In the genomic region with DNA sequence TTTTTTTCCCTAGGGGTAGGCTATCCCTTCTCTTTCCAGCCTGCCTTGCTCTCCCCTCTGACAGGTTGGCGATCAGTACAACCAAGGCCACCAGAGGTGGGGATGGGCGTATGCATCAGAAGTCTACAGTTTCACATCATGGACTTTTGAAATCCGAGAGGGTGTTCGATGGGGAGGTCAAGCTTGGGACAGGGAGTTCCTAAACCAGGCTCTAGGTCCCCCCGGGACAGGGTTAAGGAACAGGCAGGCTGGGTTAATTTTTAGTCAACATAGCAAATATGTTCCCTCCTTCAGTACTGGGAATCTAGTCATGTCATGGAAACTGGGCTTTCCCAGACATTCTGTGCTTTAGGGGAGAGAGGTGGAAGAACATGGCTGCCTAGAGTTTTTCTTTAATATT, we compare ENCODE assay signal across 10 mouse cellular contexts. TPM values are rescaled to one million over a fixed set of nuclear protein-coding genes. Genes with fewer than 3 reads are reported as not detected.
A peak's percentile ranks its signal among the peaks of the same experiment; 100 is the strongest.
DNase-seq lines count a peak whose midpoint lies in the region; ATAC-seq and TF ChIP-seq lines count a peak whose summit lies in the region.
"Had no signal": no experiment of that assay in that cellular context is flagged by ENCODE, and none has a peak within 500 bp of the region (broad histone marks: within the 10 kb centered on the region; RNA-seq: fewer than 3 reads in every experiment).

No protein-coding gene starts in this region.

- peak overlapping the region; percentile 81 for H3K4me3 ChIP-seq in gastrocnemius, adult 2 months
- no peak overlapping the region for H3K4me3 ChIP-seq in intestine, embryonic 15.5 days (replicated peaks)
- H3K4me3 ChIP-seq in limb, embryonic 13.5 days, result peak overlapping the region; percentile 96
- H3K4me3 ChIP-seq: forebrain, embryonic 15.5 days had no signal

- no peak overlapping the region for H3K9ac ChIP-seq in intestine, embryonic 15.5 days
- peak overlapping the region; percentile 57 for H3K9ac ChIP-seq in limb, embryonic 13.5 days
- H3K9ac ChIP-seq: forebrain, embryonic 15.5 days had no signal

- DNase-seq in gastrocnemius, adult 2 months, result peak; percentile 44
- no peak for DNase-seq in gastrocnemius, postnatal 14 days
- DNase-seq in adipocyte (ENCODE audit: low spot score), result peak; percentile 84
- no peak for DNase-seq in spleen, postnatal 14 days (ENCODE audit: low spot score in 2 of 2)
- no peak for DNase-seq in embryo, embryonic 11 days
- DNase-seq: cerebellum, adult 11-12 months had no signal

- peak overlapping the region; percentile 90 for H3K27ac ChIP-seq in gastrocnemius, adult 2 months
- H3K27ac ChIP-seq in intestine, embryonic 15.5 days, result no peak overlapping the region
- peak overlapping the region; percentile 94; the same call in 1 of the 2 replicates for H3K27ac ChIP-seq in limb, embryonic 13.5 days
- H3K27ac ChIP-seq: forebrain, embryonic 15.5 days had no signal

- no peak for ATAC-seq in intestine, embryonic 15.5 days
- no peak for ATAC-seq in limb, embryonic 13.5 days (ENCODE audit: low FRiP score, low read depth)
- no peak for ATAC-seq in inflammation-experienced regulatory T-cells, adult 6 months
- ATAC-seq: forebrain, embryonic 15.5 days had no signal

- no peaks in the 10 kb centered on the region for H3K27me3 ChIP-seq in intestine, embryonic 15.5 days (replicated peaks)
- no peaks in the 10 kb centered on the region for H3K27me3 ChIP-seq in limb, embryonic 13.5 days
- H3K27me3 ChIP-seq: forebrain, embryonic 15.5 days had no signal

- TF ChIP-seq CTCF in gastrocnemius, adult 2 months (IDR thresholded peaks at IDR 0.05), result no peak

- peaks cover 11% of the 10 kb centered on the region for H3K36me3 ChIP-seq in intestine, embryonic 15.5 days
- peaks cover 40% of the 10 kb centered on the region for H3K36me3 ChIP-seq in limb, embryonic 13.5 days
- H3K36me3 ChIP-seq: forebrain, embryonic 15.5 days had no signal

- H3K4me1 ChIP-seq in intestine, embryonic 15.5 days (replicated peaks), result peaks cover 53% of the 10 kb centered on the region
- peaks cover 73% of the 10 kb centered on the region for H3K4me1 ChIP-seq in limb, embryonic 13.5 days

- WGBS in intestine, embryonic 15.5 days, result 51% methylated on average over 5 of the region's 5 CpGs
- 41% methylated on average over 5 of the region's 5 CpGs for WGBS in limb, embryonic 13.5 days

- intact Hi-C loops in gastrocnemius, adult 2 months (cut with DNase I), result no loop called here
- intact Hi-C loops in gastrocnemius, postnatal 14 days (cut with DNase I; ENCODE audit: low total_unique reads), result loop anchor here (5.0 kb wide), 1 partner anchor 78 kb away; no protein-coding TSS in a partner anchor

- no peaks in the 10 kb centered on the region for H3K9me3 ChIP-seq in intestine, embryonic 15.5 days
- no peaks in the 10 kb centered on the region for H3K9me3 ChIP-seq in limb, embryonic 13.5 days
- H3K9me3 ChIP-seq: forebrain, embryonic 15.5 days had no signal

- H3K4me2 ChIP-seq in intestine, embryonic 15.5 days (replicated peaks), result peak overlapping the region; percentile 37
- H3K4me2 ChIP-seq in limb, embryonic 13.5 days (replicated peaks), result peak overlapping the region; percentile 91
- H3K4me2 ChIP-seq: forebrain, embryonic 15.5 days had no signal

RNA-seq across cellular contexts. Expression of gene Igfbp4, which starts 3.3 kb away (rescaled TPM):
- total RNA-seq in gastrocnemius, adult 2 months (2021), result 10 to 100 TPM; 30.4 to 36.8 TPM
- 100 to 1,000 TPM in 1 of 2 experiments, 10 to 100 TPM in 1; 76.9 to 104 TPM for total RNA-seq in gastrocnemius, postnatal 14 days (2021)
- polyA plus RNA-seq in intestine, embryonic 15.5 days (2015; fragmentation: Nextera tagmentation; extraction: Ambion mirVana), result 426 and 441 TPM in 2 replicates
- polyA plus RNA-seq in limb, embryonic 13.5 days (2015; fragmentation: Nextera tagmentation; extraction: Ambion mirVana), result 1,212 and 1,268 TPM in 2 replicates
- polyA plus RNA-seq in inflammation-experienced regulatory T-cells, adult 6 months (2017; shearing (Covaris generic)), result 10 to 100 TPM in 2 of 3 experiments, under 1 TPM in 1; 0.09 to 20.6 (median 14.8) TPM

RNA-seq across cellular contexts. Expression of gene Top2a, which starts 20.3 kb away (rescaled TPM):
- total RNA-seq in gastrocnemius, adult 2 months (2021), result under 1 TPM; 0.11 to 0.18 TPM
- total RNA-seq in gastrocnemius, postnatal 14 days (2021), result 10 to 100 TPM; 13.8 to 16.9 TPM
- 183 and 194 TPM in 2 replicates for polyA plus RNA-seq in intestine, embryonic 15.5 days (2015; fragmentation: Nextera tagmentation; extraction: Ambion mirVana)
- polyA plus RNA-seq in limb, embryonic 13.5 days (2015; fragmentation: Nextera tagmentation; extraction: Ambion mirVana), result 270 and 275 TPM in 2 replicates
- polyA plus RNA-seq in inflammation-experienced regulatory T-cells, adult 6 months (2017; shearing (Covaris generic)), result 100 to 1,000 TPM in 1 of 3 experiments, 10 to 100 TPM in 2; 34.9 to 332 (median 36.3) TPM

RNA-seq across cellular contexts. Expression of gene Tns4, which starts 44.8 kb away (rescaled TPM):
- under 1 TPM in 1 of 2 experiments, not detected in 1; 0.22 TPM for total RNA-seq in gastrocnemius, adult 2 months (2021)
- under 1 TPM in 1 of 2 experiments, not detected in 1; 0.10 TPM for total RNA-seq in gastrocnemius, postnatal 14 days (2021)
- 0.58 and 0.93 TPM in 2 replicates for polyA plus RNA-seq in intestine, embryonic 15.5 days (2015; fragmentation: Nextera tagmentation; extraction: Ambion mirVana)
- polyA plus RNA-seq in limb, embryonic 13.5 days (2015; fragmentation: Nextera tagmentation; extraction: Ambion mirVana), result 0.55 and 1.2 TPM in 2 replicates
- under 1 TPM; 0.30 to 0.58 (median 0.51) TPM for polyA plus RNA-seq in inflammation-experienced regulatory T-cells, adult 6 months (2017; shearing (Covaris generic))
- polyA plus RNA-seq: forebrain, embryonic 15.5 days had no signal

Comparison
In these comparisons a context has a peak if more than half of its experiments do, and no peak if none do; other contexts are left out.
1. DNase-seq: peak in gastrocnemius, adult 2 months (single experiment) and adipocyte (single experiment); none in gastrocnemius, postnatal 14 days (single experiment), spleen, postnatal 14 days (0 of 2) and embryo, embryonic 11 days (single experiment).
2. RNA of gene Igfbp4, which starts 3.3 kb away (polyA plus RNA-seq): 1,212 to 1,268 TPM in limb, embryonic 13.5 days and 426 to 441 TPM in intestine, embryonic 15.5 days; 0.09 to 20.6 TPM in inflammation-experienced regulatory T-cells, adult 6 months; every median in the first group is over 10 times any median in the second.